Mouse (Mus musculus) lung, postnatal 4 days (tissue): ENCODE measurements at regions not wholly inside any gene's neighbourhood (a gene's known extent, or its start where the extent isn't known, plus 50 kb on each side); places are given as distances from the start of the nearest gene placed in this dataset.

Experiments used
- DNase-seq, 2 experiments: peaks; one replicate each; pipeline ENCODE4 v3.0.0; 2021

DNA sequence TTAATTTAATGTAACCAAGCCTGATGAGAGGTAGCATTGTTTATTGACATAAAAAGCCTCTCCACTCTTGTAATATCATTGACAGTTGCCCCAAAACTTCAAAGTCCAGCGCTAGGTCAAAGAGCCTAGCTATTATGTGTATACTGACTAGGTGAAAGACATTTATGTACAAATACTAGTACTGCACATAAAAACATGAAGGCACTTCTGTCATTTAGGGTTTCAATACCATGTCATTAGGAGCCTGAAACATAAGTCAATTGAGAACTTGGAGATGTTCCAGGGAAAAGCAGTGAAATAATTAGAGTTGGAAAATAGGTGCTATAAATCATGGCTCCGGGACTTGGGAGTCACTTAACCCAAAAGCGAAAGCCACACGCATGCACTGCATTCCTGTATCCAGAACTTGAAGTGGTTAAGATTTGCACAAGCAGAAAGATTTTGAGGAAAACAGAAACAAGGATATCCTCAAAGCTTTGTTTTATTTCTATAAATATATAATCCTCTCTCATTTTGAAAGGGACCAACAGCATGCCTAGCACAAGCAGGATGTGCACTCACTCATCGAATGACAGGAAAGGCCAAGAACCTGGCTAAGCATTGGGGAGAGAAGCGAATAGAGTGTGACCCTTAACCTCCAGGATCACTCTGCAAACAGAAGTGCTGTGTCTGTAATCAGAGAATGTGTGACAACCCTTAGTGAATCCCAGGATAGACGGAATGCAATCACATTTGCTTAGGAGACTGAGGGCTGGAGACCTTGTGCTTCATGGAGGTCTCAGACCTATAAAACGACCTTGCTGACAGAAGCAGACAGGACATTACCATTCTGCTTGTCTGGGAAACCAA, 176.3 kb upstream of the Crim1 start:
- no peak for DNase-seq

DNA sequence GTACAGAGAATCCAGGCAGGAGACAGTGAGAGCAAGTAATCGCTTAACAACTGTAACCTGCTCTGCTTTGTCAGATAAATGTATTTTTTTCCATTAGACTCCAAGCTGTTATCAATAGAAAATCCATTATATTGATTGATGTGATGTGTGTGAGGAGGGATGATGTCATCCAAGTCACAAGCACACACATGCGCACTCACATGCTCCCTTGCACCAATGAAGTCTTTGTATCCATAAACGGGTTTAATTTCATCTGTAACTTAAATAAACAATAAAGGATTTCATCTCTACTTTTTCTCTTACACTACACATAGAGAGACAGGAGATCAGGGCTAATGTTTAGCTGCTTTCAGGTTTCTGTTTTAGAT, 175.7 kb upstream of the Crim1 start:
- DNase-seq: no peak

DNA sequence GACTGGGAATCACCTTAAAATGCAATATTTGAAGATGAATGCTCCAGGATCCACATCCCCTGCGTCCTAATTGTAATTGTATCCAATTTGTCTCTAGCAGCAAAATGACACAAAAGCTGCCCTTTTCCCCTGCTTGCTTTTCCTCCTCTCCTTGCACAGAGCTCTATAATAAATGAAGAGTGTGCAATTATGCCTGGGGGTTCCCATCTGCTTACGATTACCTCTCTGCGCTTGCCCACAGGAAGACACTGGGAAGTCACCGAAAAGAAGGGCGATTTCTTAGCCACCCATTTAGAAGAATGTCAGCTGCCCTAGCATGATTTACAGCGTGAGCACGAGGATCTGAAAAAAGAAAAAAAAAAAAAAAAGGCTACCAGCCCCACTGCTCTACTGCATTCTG, 174.8 kb upstream of the Crim1 start:
- DNase-seq: no peak

DNA sequence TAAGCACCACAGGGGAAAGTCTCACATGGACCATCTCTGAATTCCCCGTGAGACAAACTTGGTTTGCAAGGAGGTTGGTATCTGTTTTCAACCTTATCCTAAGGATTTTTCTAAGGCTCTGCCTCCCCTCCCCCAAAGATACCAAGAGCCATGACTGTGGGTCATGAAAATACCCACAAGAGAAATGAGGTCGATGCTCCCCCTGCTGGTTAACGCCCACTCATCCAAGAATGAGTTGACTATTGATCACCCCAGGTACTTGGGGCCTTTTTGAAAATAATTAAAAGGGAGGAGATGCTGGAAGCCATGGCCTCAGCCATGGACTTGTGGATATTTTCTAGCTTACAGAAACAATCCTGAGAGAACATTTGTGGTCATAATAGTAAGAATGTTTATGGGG, 164.4 kb upstream of the Crim1 start:
- DNase-seq: no peak

DNA sequence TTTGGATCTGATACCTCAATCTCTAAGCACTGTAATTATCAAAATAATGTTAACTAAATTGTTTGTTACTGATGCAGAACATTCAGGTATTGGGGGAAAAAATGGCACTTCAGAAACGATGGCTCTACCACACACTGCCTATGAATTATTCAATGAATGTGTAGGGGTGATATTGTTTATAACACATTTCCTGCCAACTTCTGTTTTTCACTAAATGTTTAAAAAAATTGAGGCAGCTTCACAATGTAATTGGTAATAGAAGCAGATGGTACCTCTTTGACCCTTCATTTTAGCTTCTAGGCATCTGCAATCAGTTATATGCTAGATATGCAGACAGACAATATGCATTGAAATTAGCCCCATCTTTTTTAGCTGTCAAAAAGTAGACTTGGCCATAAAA, 159.7 kb upstream of the Crim1 start:
- DNase-seq: no peak

DNA sequence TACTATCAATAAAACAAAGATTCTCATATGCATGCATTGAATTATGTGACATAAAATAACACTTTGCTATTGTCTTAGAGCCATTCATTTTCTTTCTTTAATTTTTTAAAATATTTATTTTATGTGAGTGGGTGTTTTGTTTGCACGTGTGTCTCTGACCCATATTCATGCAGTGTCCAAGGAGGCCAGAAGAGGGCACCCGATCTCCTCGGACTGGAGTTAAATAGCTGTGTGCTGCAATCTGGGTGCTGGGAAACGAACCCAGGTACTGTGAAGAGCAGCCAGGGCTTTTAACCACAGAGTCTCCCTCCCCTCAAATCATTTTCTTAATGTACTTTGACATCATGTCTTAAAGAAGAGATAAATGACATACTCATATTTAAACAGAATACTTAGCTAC, 158.8 kb upstream of the Crim1 start:
- no peak for DNase-seq

DNA sequence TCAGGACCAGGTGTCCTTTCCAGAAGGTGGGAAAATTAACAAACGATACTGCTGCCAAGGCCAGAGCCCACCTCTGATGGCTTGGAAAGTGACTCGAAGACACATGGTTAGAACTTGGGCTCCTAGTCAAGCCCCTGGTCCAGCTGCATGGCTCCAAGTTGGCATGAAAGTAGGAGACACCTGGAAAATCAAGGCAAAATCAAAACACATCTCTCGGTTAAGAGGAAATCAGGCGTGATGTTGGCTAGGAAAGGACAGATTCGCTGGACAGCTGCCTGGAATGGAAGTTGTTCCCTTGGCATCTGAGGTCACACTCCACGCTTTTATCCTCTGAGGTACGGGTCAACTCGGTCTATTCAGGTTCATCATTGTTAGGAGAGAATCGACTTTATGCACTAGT, 150.3 kb upstream of the Crim1 start:
- no peak for DNase-seq

GRCm38 (mm10) chr17:78050203-78050602, 149.8 kb upstream of the Crim1 start:
- DNase-seq: no peak

DNA sequence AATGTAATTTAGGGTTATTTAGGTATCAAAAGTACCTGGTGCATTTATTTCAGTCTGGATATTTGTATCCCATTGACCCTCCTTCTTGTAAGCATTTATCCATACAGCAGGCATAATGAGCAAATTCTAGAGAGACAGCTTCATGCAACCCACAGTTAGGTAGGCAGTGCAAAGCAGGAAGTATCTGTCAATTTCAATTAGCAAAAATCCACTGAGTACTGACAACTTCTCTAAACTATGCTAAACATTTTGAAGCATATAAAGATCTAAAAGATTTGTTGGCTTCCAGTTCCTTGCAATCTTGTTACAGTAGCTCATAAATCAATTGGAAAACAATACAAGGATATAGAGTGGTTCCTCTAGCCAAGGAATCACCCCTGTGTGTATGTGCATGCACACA, 124.2 kb upstream of the Crim1 start:
- no peak for DNase-seq

DNA sequence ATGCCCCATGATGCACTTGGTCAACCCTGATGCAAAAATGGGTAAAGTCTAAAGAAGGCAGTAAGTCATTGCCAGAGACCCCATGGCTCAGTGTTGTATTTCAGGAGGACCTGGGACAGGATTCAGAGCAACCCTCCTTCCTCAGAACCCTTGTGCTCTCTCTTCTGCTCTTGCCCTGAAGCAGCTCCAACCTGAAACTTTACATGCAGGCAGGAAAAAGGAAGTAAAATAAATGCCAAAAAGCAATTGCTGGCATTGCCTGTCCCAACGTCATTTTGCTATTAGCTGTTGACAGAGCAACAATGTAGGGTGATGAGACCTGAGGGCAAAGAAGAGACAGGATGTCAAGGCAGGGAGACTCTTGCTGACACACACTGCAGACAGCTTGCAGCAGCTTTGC, 121.7 kb upstream of the Crim1 start:
- DNase-seq: no peak

DNA sequence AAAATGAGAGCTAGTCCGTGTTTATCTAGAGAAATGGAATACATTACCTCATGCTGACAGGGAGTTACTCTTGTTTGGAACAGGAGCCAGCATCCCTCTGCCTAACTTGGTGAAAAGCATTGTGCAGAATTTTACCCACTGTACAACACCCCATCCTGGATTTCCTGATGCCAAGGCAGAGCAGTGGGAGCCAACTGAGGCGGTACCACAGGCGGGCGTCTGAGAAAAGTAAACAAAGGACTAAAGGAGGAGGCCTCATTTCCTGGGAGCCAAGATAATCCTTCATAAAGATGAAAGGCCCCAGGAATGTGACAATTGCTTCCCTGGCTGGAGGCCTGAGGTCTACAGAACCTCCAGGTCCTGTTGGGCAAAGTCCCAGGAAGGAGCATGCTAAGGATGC, 115.6 kb upstream of the Crim1 start:
- DNase-seq: peak in 1 of 2 experiments; percentile 26

DNA sequence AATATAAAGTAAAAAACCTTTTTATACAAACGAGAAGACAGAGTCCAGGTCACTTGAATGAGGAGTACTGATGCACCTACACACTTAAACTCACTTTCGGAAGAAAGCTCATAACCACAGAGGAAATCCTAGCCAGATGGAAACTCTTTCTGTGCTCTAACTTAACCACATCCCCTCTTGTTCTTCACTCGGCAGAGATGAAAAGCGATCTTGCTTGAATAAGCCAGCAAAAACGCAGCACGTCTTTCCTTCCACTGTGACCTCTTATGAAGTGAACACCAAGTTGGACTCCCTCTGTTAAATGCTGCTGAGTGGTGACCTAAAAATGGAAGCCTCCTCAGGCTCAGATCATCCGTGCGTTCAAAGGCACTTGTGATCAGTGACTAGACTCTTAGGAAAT, 113.1 kb upstream of the Crim1 start:
- no peak for DNase-seq

GRCm38 (mm10) chr17:78097699-78098098, 102.3 kb upstream of the Crim1 start:
- DNase-seq: no peak

DNA sequence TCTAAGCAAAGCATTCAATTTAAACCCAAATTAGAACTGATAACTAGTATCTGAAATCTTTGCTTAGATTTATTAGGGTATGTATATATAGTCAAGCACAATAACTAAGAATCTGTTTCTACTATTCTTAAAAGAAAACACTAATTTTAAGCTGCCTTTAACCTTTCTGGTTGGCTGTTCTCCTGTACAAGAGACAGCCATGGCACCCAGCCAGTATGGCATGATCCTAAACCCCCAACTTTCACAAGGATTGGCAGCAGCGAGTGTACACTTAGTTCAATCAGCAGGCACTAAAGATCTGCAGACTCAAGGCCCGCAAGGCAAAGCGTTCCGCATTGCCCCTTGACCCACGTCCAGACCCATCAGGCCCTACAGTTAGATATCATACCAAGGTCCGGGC, 91.3 kb upstream of the Crim1 start:
- no peak for DNase-seq

DNA sequence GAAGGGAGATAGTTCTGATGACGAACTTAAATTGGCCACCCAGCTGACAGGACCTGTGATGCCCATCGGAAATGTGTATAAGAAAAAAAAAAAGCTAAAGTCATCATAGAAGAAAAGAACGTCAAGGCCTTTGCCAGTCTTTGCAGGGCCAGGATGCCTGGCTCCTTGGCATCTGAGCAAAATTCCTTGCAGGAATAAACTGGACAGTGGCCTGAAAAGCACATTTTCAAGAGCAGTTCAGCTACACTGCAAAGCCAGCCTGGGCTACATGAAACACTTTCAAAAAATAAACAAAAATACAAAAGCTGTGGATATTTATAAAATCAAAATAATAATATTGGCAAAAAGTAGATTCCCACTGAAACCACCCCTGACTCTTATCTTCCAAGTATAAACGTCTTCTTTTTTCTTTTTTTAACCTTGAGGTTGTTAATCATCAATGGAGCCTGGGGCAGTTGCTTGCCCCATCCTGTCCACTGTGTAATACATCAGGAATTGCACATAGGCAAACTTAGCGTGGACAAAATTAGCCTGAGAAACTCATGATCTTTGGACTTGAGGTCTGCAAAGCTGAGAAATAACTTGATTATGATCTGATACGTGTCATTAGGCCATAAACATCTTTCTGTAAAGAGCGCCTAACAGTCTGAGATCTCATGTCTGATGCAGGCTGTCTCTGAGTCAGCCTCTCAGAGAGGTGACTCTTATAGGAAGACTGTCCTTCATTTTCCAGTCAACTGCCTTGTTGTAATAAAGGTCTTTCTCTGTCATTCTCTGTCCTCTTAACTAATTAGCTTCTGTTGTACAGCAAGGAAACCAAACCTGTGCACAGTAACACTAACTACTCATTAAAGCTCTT, 90.5 kb upstream of the Crim1 start:
- DNase-seq: no peak

DNA sequence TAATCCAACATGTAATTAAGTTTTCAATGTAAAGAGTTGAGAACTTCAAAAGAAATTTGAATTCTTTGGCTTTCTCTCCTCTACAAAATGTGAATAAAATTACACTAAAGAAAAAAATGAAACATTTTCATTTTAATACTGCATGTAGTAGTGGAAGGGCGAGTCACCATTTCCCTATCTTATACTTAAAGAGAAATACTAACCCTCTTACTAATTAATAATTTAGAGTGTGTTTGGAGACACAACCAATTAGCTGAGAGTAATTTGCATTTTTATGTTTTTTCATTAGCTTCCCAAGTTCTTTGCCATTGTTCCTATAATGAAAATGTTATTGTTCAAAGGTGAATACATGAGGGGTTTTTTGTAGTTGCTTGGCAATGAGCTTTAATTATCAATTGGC, 67.9 kb upstream of the Crim1 start:
- DNase-seq: no peak

- no peak for DNase-seq
These were observed 62.1 kb upstream of the Crim1 start for GRCm38 (mm10) chr17:78137986-78138385.

GRCm38 (mm10) chr17:78140660-78141059, 59.4 kb upstream of the Crim1 start:
- no peak for DNase-seq

GRCm38 (mm10) chr17:78141136-78141535, 58.9 kb upstream of the Crim1 start:
- no peak for DNase-seq

- no peak for DNase-seq
These were observed 57.6 kb upstream of the Crim1 start for GRCm38 (mm10) chr17:78142431-78142830.

GRCm38 (mm10) chr17:78145335-78145734, 54.7 kb upstream of the Crim1 start:
- no peak for DNase-seq
